Mouse (Mus musculus): ENCODE results near the gene Tfap2b. TPM values are rescaled to one million over a fixed set of nuclear protein-coding genes. Genes with fewer than 3 reads are reported as not detected.

Gene Tfap2b
- polyA plus RNA-seq, 1 experiment, result 46.7 TPM

DNA sequence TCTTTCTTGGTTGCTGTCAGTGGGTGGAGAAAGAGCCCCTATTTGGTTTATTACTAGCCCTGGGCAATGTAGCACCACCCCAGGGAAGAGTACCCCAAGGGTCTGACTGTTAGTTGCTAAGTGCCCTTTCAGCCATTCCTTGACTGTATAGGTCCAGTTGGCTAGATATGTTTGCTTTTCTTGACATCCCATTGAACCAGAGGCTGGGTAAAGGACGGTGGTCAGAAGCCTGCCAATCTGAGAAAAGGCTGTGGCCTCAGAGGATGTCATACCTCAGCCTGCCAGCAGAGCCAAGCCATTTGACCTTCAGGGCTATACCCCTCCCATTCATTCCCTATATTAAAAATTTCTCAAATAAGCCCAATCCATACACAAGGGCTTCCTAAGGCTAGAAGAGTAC, 24.0 kb downstream of the Tfap2b start:
- no peak for DNase-seq (ENCODE audit: low read depth)

DNA sequence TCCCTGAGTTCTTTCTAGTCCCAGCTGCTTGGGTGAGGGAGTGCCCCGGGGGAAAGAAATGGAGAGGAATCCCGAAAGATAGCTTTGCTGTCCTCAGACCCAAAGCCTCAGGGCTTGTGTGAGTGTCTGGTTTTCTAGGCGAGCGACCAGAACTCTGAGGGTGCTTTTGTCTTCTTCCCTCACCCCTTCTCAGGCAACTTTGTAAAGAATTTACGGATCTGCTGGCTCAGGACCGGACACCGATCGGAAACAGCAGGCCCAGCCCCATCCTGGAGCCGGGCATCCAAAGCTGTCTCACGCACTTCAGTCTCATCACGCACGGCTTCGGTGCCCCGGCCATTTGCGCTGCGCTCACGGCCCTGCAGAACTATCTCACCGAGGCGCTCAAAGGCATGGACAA, 25.1 kb downstream of the Tfap2b start:
- no peak for DNase-seq (ENCODE audit: low read depth)

DNA sequence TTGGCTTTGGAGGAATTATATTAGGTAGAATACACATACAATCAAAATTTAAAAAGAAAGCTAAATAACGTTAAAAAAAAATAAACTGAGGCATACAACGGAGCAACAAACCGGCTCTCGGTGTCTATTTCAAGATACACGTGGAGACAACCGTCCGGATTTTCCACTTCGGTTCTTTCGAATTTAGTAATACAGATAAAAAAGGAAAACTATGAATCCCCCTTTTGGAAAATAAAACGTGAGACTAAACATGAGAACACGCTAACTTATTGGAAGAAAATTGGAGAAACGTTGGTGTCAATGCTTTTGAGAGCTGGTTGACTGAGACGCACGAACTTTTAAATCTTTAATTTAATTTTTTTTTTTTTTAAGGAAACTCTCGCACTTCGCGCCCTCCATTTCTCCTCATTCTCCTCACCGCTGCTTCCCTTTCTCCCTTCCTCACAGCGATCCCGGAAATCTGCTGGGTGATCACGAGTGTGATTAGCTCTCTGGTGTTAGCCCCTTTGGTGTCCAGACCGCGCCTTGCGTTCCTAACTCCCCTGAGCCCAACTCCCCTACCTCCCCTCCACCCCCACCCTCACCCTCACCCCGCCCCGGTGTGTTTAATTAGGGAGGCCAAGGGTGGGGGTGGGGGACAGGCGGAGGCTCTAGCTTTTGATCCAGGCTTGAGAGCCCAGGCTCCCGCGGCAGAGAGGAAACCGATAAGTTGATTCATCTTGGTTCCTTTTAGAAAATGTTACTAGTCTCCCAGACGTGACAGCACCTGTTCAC, 25.9 kb downstream of the Tfap2b start:
- DNase-seq (ENCODE audit: low read depth), result no peak

DNA sequence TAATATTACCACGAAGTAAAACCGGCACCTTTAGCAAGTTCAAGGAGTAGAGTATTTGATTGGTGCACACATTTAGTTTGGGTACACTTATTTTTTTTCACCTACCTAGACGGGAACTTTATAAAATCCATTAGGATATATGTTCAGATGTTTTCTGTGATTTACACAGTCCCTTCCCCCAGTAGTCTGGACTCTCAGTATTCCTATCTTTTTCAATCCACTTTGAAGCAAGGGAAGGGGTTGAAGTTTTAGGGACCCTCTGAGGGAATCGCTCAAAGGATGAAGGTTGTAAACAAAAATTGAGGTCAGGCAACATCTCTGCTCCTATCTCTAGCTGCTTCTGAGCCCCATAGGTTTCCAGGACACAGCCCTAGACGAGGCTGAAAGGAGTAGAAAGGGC, 27.3 kb downstream of the Tfap2b start:
- no peak for DNase-seq (ENCODE audit: low read depth)

DNA sequence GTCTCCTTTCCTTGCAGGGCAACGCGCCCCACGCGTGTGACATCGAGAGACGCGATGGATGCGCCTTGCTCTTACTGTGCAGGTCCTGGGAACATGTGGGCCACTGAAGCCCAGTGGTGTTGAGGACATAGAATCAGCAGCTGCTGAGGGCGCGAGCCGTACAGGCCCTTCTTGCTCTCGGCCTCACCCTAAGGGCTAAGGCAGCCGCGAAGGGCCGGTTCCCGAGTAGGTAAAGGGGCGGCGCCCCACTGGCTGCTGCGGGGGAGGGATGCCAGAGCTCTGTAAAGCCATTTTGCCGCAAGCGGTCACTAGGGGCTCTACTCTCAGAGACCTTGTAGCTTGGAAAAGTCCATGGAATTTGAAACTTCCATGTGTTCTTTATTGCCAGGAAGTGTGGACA, 27.9 kb downstream of the Tfap2b start:
- no peak for DNase-seq (ENCODE audit: low read depth)

DNA sequence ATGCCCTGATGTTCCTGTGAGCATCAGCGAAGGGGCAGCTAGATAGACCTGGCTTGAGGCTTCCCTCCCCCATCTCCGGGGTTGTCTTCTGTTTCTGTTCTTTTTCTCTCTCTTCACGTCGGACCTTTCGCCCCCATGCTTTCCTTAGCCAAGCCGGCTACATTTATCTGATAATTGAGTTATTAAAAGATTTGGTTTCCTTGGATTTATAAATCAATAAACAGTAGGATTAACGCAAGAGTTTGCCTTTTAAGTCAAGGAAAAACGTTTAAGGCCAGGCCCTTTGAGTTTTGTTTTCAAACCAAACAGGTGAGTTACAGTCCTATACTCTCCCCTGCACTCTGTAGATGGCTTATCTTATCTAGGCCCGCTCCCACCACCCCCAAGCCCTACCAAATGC, 28.3 kb downstream of the Tfap2b start:
- no peak for DNase-seq (ENCODE audit: low read depth)

DNA sequence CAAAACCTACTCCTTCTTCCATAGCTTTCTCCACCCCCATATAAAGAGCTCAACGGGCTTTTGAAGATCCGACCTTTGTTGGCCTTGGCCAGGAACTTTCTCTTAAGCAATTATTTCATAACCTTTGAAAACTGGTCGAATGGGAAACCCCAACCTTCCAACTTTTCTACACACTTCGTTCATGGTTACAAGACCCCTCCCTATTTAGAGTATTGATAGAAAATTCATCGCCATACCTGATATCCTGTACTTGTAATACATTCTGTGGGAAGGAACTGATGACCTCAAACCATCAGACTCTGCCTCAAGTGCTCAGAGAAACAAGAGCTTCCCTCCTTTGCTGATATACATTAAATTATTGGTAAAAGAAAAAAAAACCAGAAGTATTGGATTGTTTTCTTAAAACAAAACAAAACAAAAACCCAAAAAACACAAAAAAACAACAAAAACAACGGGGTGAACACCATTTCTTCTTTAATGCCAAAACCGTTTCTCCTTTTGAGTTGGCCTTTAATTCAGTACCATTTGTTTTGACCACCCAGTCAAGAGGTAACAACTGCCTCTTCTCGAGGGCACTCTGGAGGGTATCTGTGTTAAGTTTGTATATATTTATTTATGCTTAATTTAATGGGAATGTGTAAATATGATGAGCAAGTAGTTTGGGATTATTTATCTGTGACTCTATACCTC, 29.2 kb downstream of the Tfap2b start:
- DNase-seq (ENCODE audit: low read depth), result no peak

DNA sequence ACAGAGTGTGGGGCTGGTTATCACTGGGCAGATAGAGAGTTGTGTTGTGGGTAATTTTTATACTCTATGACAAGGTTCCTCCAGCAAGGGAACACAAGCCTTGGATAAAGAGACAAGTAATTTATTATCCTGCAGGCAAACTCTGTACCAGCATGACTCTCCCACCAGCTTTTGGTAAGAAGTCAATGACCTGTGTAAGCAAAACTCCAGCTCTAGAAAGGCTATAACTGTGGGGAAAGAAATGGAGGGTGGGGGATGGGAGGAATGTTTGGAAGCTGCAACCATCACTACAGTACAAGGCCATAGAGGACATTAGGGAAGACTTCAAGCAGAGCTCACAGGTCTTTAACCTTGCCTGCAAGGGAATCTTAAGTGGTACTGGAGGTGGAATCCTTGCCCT, 31.3 kb downstream of the Tfap2b start:
- DNase-seq (ENCODE audit: low read depth), result no peak

DNA sequence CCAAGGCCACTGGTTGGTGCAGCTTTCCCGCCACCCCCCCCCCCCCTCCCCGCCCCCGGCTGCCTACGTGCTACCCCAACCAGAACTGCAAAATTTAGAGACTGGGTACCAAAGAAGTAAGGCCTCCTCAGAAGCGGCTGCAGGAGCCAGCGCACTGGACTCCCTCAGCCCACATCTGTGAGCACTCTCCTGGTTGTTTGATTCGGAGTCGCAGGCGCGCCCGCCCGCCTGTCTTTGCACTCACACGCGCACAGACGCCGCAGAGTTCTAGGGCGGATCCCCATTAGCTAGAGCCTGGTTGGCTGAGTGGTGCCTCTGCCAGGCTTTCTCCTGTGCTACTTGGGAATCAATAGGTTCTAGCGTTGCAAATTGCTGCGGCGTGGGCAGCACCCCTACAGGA, 32.6 kb downstream of the Tfap2b start:
- no peak for DNase-seq (ENCODE audit: low read depth)

DNA sequence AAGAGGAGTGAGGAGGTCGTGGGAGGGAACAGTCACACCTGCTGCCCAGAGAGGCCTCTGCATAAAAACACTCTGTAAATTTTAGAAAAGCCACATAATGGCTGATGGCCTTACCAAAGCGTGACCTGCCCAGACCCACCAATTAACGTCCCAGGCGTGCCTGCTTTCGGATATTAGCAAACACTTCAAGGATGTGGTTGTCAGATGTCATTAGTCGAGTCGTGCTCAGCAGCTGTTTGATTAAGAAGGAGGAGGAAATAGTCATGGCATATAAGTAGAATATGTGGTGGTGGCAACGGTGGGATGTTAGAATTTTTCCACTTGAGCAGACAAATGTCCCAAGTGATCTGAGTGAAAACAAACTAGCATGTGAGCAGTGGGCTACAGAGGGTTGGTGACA, 33.3 kb downstream of the Tfap2b start:
- DNase-seq (ENCODE audit: low read depth), result no peak

DNA sequence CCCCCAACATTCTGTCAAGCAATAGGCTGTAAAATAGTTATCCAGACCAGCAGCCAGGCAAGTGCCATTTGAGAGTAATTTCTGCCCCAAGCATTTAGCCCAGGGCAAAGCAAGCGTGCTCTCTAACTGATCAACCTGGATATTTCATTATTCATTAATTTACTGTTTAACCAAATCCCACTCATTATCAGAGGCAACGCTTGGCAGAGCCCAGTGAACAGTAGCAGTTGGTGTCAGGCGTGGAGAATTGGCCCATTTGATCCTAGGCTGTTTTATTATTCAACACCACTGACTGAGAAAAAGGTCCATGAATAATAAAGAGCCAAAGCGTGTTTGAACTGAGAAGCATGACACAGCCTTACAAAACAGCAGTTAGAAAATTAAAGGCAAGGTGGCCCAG, 36.3 kb downstream of the Tfap2b start:
- DNase-seq (ENCODE audit: low read depth), result no peak

DNA sequence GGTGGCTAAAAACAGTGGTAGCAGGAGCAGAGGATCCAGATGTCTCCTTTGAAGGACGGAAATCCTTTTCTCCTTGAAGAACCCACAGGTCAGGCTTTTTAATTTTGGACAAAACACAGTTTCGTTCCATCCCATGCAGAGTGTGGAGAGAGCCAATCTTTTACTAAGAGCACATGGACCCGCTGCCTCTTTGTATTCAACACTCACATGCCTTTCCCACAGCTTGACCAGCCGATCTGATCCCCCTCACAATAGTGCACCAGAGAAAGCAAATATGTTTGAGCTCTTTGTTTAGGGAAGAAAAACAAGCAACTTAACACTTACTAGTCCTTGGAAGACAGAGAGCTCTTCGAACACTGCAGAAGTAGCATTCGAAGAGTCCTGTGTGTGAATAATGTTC, 42.6 kb downstream of the Tfap2b start:
- no peak for DNase-seq (ENCODE audit: low read depth)

DNA sequence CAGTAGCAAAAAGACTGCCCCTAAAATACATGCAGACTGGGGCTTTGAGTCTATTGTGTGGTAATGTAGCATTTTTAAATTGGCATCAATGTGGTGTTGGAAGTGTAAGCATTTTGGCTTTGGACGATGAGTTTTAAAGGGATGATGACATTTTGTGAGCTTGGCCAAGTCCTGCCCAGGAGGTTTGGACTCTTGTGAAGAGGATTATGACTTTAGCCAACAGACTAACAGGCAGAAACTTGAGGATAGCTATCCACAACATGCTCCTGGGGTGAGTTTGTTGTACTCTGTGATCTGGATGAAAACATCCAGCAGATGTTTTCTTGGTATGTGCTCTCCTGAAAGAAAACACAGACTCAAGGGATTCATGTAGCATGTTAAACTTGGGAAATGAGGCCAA, 60.9 kb downstream of the Tfap2b start:
- DNase-seq (ENCODE audit: low read depth), result peak; percentile 75

Other genes with a start within 250 kb of the Tfap2b start
- gene Tfap2d, start 105.9 kb upstream of the Tfap2b start, polyA plus RNA-seq (2012; rRNA removed), result not detected in 2 replicates

All from gonadal fat pad, adult 2 months (tissue).